Mouse (Mus musculus) E14TG2a.4 (cell line): Measurements from ENCODE around the gene Grxcr1.

Experiments used
- H3K27me3 ChIP-seq: 2 replicates; pipeline ENCODE4 v1.6.1; 2014; ENCODE audit warnings: low read length, control low read depth; ENCODE audit not compliant: insufficient read depth
- H3K36me3 ChIP-seq: 2 replicates; pipeline ENCODE4 v1.6.1; 2014; ENCODE audit warnings: low read length, control low read depth; ENCODE audit not compliant: insufficient read depth
- H3K4me1 ChIP-seq: replicated peaks from 2 replicates; pipeline ENCODE4 v1.6.1; 2014; ENCODE audit warnings: low read depth, low read length, control low read depth
- H3K4me3 ChIP-seq: replicated peaks from 2 replicates; pipeline ENCODE4 v1.5.1; 2014; ENCODE audit warnings: mild to moderate bottlenecking, low read length
- H3K9me3 ChIP-seq: 2 replicates; pipeline ENCODE4 v1.6.1; 2014; ENCODE audit warnings: low read length, control low read depth
- CTCF ChIP-seq: conservative IDR thresholded peaks from 2 replicates; pipeline ENCODE4 v1.5.1; 2014; ENCODE audit warnings: low read length
- NANOG ChIP-seq: IDR thresholded peaks from 2 replicates; pipeline ENCODE4 v1.6.1; 2014; ENCODE audit warnings: borderline replicate concordance, low read length, mixed read lengths
- POU5F1 ChIP-seq: IDR thresholded peaks from 2 replicates; pipeline ENCODE4 v1.6.1; 2014; ENCODE audit warnings: low read length, borderline replicate concordance

The Grxcr1 gene

DNA sequence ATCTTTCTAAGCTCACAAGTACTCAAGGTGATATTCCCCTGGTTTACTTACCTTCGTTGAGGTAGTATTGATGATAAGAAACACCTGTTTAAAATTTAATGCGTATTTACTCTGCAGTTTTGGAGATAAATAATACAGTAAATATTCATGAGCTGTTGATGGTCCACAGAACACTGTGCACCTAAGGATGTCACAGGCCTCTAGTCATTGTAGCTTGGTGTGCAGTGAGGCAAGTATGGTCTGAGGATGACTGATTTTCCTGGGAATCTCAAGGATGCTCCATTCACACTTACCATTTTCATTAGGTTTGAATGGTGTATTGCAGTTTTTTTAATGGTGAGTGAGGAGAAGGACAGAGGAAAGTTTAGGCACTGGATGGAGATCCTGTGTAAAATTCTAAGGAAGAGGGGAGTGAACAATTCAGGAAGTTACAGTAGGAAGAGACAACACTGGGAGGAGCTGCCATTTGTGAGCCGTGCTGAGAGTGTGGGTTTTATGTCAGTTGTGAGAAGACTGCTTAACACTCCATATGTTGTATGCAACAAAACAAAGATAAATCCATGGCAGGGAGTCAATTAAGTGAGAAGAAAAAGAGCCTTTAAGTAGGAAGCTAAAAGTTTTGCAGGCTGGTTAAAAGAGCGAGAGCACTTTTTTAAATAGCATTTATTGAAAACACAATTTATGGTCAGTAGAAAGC is 118.9 kb downstream of the Grxcr1 start:
- Histone ChIP-seq H3K36me3 (no peaks in the 10 kb centered on the region), H3K9me3 (no peaks in the 10 kb centered on the region), H3K27me3 (no peaks in the 10 kb centered on the region), H3K4me1 (no peaks in the 10 kb centered on the region), H3K4me3 (no peak overlapping the region)
- no peak for TF ChIP-seq POU5F1
- TF ChIP-seq CTCF: no peak
- no peak for TF ChIP-seq NANOG

- no peak for TF ChIP-seq CTCF
- TF ChIP-seq NANOG: no peak
- TF ChIP-seq POU5F1: no peak
- no peak overlapping the region for H3K4me3 ChIP-seq
- H3K4me1 ChIP-seq: no peaks in the 10 kb centered on the region
- H3K9me3 ChIP-seq: no peaks in the 10 kb centered on the region
- no peaks in the 10 kb centered on the region for H3K36me3 ChIP-seq
- no peaks in the 10 kb centered on the region for H3K27me3 ChIP-seq
Observed at GRCm38 (mm10) chr5:68162503-68162902, 130.9 kb downstream of the Grxcr1 start.

GRCm38 (mm10) chr5:68165954-68166353 is 134.3 kb downstream of the Grxcr1 start:
- TF ChIP-seq CTCF (no peak), POU5F1 (no peak), NANOG (no peak)
- Histone ChIP-seq H3K27me3 (no peaks in the 10 kb centered on the region), H3K36me3 (no peaks in the 10 kb centered on the region), H3K9me3 (no peaks in the 10 kb centered on the region), H3K4me1 (no peaks in the 10 kb centered on the region), H3K4me3 (no peak overlapping the region)
